Mouse (Mus musculus): ENCODE measurements around the gene Dnajc14. TPM values are rescaled to one million over a fixed set of nuclear protein-coding genes. Genes with fewer than 3 reads are reported as not detected.

Gene Dnajc14
- total RNA-seq (2021) (10 to 100 TPM; 61.8 to 77.2 TPM), polyA plus RNA-seq (2012; rRNA removed) (7.1 and 10.6 TPM in 2 replicates)
- long read RNA-seq, full-length matches to known transcripts = 97 of 101 reads
- long read RNA-seq, partial matches to known transcripts = 2 of 101 reads
- long read RNA-seq, other reads (novel, unspliced or antisense) = 2 of 101 reads

- DNase-seq = peak; percentile 68
Observed at GRCm38 (mm10) chr10:128803771-128804270, at the start of gene Dnajc14. TSS of gene Dnajc14 (plus strand) at chr10:128804062.

DNA sequence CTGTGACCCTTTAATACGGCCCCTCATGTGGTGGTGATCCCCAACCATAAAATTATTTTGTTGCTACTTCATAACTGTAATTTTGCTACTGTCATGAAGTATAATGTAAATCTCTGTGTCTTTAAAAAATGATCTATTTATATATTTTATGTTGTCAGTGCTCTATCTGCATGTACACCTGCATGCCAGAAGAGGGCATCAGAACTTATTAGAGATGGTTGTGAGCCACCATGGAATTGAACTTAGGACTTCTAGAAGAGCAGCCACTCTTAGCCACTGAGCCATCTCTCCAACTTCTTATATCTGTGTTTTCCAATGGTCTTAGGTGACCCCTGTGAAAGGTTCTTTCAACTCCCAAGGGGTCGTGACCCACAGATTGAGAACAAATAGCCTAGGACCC, 31.0 kb upstream of the Dnajc14 start:
- no peak for DNase-seq

GRCm38 (mm10) chr10:128773685-128774084, 30.2 kb upstream of the Dnajc14 start:
- no peak for DNase-seq

GRCm38 (mm10) chr10:128778441-128778840, 25.4 kb upstream of the Dnajc14 start:
- no peak for DNase-seq

DNA sequence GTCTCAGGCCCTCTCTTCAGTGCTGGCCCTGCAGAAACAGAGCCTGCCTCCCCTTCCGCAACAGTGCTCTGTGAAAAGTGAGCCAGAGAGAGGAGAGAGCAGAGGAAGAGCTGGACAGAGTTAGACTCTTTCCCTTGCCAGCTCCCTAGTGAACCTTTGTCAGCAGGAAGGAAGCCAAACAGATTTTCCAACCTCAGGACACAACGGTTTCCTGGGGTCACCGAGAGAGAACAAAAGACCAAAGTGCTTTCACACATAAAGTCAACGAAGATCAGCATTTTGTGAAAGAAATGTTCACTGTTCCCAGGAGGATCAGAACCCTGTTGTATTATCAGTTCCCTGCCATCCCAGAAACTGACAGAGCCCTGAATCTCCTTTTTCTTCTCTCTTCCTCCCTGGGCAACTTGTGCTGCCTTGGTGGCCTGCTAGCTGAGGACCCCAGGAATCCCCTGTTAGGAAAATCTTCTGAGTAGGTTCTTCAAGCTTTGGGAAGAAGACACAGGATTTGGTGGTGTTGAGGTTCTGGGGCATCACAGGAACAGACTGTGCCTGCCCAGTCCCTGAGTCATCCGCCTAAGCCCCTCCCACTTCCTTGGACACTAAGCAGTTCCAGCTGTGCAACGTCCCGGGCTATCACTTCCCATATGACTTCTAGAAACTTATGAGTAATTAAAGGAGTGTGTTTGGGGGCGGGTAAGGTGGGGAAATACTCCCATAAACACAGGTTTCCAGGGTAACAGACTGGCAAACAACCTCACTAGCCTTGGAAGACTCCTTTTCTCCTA, 24.7 kb upstream of the Dnajc14 start:
- DNase-seq = peak; percentile 85

DNA sequence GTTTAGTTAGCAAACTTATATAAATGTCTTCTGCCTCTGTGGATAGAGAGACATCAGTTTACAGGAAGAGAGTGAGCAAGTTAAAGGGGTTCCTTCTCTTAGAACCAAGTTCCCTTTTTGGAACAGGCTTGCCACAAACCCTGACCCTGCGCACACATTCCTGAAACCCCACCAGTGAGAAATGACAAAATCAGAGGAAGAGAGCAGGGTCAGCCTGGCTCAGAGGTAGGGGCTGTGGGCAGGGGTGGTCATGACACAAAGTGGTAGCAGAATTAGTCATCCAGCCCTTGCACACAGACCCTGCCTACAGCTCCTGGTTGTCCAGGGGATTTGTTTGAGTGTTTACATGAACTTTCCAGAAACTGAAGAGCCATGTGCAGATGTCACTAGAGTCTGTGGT, 23.7 kb upstream of the Dnajc14 start:
- no peak for DNase-seq

DNA sequence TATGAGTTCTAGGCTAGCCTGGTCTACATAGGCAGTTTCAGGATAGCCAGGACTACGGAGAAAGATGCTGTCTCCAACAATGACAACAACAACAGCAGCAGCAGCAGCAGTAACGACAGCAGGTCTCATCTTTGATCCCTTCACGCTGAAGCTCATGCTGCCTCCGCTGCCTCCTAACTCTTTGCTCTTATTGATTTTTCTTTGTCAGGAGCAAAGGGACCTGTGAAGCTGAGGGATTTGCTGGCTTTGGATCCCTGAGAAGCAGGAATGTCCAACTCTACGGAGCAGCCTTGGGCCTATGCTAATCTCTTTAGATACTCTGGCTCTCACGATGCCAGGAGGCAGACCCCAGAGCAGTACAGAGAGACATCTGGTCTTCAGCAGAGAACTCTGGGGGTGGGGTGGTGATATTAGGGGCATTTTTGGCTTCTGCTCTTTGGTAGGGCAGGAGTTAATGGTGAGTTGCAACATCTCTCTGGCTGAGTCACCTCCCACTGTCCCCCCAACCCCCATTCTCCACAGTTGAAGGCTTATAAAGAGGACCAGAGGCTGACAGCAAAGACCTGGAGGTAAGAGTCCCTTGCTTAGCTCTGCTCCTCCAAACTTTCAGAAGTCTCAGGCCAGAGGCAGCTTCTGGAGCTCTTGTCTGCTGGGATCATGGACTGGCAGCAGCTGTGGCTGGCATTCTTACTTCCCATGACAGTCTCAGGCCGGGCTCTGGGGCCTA, 13.3 kb upstream of the Dnajc14 start, which contains the start of gene Mmp19:
Gene Mmp19, plus strand, starts transcription at position 513 of the 727 bp plus-strand sequence.
- peak; percentile 80 for DNase-seq

DNA sequence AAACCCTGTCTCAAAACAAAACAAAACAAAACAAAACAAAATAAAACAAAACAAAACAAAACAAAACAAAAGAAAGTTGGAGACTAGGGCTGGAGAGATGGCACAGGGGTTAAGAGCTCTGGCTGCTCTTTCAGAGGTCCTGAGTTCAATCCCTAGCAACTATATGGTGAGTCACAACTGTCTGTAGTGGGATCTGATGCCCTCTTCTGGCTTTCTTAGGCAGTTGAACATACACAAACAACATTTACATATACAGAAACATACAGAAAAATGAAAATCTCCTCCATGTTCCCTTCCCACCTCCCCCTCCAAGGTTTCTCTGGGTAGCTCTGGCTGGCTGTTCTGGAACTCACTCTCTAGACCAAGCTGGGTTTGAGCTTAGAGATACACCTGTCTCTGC, 11.8 kb upstream of the Dnajc14 start:
- no peak for DNase-seq

- no peak for DNase-seq
Observed at GRCm38 (mm10) chr10:128793258-128793657, 10.6 kb upstream of the Dnajc14 start.

GRCm38 (mm10) chr10:128794391-128794790, 9.5 kb upstream of the Dnajc14 start:
- DNase-seq = no peak

DNA sequence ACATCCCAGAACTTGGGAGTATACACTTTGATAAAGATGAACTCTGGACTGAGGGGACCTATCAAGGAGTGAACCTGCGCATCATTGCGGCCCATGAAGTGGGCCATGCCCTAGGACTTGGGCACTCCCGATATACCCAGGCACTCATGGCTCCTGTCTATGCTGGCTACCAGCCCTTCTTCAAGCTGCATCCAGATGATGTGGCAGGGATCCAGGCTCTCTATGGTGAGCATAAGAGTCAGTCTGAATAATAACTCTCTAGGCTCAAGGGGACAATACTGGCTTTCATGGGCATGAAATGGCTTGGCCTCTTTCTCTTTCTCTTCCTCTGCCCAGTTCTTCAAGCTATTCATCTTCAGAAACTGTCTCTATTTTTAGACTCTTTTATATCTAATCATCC, 8.3 kb upstream of the Dnajc14 start:
- no peak for DNase-seq

GRCm38 (mm10) chr10:128798676-128799075, 5.2 kb upstream of the Dnajc14 start:
- no peak for DNase-seq

DNA sequence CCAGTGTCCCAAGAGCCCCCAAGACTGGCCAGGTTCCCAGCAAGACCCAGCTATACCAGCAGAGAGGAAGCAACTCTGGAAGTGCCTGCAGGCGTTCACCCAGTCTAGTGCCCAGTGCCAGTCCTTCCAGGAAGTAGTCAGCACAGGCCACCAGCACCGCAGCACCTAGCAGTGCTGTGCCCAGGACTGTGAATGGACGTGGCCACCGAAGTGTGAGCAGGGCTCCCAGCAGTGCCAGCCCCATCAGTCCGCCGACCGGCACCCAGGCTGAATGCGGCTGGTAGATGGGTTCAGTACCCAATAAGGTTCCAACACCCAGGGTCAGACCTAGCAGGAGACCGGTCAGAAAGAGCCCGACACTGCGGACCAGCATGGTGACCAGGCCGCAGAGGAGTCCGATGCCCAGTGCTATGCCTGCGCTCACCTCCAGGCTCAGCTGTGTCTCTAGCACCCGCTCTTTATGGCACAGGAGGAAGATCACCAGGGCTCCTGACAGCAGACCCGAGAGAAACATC, 1.8 kb upstream of the Dnajc14 start:
- no peak for DNase-seq

DNA sequence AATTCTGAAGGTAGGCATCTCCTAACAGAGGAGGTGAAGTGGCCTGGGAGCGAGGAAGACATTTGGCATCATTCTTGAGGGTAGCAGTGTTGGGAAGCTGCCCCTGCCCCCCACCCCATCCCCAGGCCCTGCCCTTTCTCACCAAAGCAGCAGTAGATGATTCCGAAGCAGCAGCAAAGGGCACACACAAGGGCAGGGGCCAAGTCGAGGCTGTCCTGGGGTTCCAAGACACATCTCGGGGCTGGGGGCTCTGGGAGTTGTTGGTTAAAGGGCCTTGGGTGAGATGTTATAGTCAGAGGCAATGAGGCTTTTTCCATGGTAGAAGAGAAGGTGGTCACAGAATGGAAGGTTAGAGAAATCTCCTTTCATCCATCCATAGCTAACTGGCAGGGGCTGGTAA, 906 bp upstream of the Dnajc14 start:
- DNase-seq = no peak

DNA sequence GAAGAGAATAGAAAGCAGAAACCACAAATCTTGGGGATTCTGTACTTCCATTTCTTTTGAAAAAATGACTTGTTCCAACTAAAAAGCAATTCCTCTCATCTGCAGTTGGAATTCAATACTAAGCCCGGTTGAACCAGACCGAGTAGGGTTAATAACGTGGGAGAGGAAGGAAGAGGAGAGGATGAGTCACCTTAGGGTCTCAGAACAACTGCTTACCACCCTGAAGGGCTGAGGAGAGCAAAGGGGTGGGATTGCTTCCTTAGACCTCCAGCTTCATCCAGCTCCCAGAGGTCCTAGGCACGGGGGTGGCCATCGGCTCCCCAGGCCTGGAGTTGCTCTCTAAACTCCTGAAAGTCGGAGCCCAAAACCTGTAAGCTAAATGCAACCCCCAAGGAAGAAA, 501 bp upstream of the Dnajc14 start:
- no peak for DNase-seq

DNA sequence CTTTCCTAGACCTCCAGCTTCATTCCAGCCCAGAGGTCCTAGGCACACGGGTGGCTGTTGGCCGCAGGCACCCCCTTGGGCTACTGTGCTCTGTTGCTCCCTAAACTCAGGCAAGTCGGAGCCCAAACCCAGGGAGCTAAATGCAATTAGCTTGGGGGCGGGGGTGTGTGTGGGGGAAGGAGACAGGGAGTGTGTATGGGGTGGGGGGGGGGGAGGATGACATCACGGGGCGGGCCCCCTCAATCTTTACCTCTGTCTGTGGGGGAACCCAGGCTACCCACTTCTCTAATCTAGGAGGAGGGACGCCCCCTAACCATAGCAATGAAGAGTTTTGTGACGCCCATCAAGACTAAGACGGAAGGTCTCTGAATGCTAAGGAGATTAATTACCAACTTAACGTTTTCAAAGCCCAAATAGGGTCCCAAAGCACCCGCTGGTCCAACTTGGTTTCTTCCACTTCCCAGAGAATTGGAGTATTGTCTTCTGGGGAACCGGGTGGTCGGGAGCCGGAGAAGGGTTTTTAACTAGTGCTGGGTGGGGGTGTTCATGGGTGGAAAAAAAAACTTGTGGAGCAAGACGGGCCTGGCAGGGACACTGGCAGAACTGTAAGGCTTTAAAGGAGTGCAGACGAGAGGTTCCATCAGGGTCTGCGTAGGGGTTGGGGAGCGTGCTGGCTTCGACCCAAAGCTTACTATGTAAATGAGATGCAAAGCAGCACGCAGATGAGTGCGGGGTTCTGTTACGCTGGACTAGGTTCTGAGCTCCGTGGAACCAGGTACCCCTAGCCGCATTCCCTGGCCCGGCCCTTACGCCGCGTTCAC, 619 bp downstream of the Dnajc14 start, which contains the start of gene Tmem198b:
Gene Tmem198b, minus strand, starts transcription at position 100 of the 821 bp plus-strand sequence.
- peak; percentile 74 for DNase-seq

DNA sequence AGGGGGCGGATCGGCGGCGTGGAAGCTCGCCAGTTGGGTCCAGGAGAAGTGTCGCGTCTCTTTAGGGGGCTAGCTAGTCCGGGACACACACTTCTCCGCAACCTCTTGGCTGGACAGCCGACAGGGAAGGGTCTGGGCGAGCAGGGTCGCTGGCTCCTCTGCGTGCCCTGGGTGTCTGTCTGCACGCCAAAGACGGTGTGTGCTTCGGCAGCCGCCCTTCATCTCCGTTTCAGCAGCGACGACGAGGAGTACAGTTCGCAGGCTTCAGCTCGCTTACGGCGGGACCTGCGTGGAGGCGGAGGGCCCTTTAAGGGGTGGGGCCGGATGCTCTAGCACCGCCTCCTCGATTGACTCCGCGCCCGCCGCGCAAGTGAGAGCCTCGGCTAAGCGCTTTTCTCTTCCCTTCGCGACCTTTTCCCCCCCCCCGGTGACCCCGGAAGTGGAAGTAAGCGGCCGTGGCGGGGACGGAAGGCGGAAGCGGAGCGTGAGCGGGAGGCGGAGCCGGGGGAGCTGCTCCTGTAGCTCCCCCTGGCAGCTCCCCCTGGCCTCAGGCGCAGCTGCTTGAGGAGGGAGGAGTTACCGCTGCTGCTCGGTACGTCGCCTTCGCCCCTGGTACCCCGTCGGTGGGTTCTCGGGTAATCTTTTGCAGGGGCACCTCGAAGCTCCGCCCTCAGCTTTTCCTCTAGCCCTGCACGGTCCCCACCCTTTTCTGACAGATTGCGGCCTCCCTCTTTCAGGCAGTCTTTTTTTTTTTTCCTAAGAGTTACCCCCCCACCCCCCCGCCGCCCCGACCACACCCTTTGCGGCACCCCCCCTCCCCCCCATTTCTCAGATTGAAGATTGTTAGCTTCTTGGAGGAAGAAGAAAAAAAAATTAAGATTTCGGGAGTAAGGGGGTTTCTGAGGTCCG, 1.5 kb downstream of the Dnajc14 start:
- DNase-seq = peak; percentile 98

- DNase-seq = no peak
Observed at GRCm38 (mm10) chr10:128806086-128806485, 2.2 kb downstream of the Dnajc14 start.

DNA sequence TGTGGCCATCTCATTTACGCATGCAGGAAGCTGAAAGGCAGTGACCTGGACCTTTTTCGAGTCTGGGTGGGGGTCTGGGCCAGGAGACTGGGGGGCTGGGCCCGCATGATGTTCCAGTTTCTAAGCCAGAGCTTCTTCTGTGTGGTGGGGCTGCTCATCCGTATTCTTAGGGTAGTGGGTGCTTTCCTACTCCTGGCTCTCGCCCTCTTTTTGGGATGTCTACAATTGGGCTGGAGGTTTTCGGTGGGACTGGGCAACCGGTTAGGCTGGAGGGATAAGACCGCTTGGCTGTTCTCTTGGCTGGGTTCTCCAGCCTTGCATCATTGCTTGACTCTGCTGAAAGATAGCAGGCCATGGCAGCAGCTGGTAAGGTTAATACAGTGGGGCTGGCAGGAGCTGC, 3.2 kb downstream of the Dnajc14 start:
- no peak for DNase-seq

DNA sequence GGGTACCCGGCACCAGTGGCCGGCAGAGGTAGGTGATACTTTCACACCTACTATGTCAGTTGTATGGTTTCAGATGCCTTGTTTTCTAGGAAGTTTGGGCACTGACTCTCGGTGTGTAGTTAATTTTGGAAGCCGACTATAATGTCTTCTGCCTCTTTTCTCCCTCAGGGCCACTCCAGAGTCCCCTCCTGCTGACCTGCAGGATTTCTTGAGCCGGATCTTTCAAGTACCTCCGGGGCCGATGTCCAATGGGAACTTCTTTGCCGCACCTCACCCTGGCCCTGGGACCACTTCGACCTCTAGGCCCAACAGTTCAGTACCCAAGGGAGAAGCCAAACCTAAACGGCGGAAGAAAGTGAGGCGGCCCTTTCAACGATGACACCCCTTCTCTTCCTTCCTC, 13.2 kb downstream of the Dnajc14 start, which contains the start of gene Sarnp:
Gene Sarnp, plus strand, starts transcription at position 301 of the 400 bp plus-strand sequence.
- DNase-seq = no peak
